ENCODE assay signal across 17 mouse cellular contexts in genomic region chr11:24745841-24746240, GRCm38 (mm10).
"Had no signal": no experiment of that assay in that cellular context is flagged by ENCODE, and none has a peak within 500 bp of the region (broad histone marks: within the 10 kb centered on the region; RNA-seq: fewer than 3 reads in every experiment).

No protein-coding gene starts in this region.

- H3K27ac ChIP-seq: left cerebral cortex, adult 2 months; liver, embryonic 13.5 days; neural tube, embryonic 12.5 days; neural tube, embryonic 15.5 days had no signal

- H3K27me3 ChIP-seq: liver, embryonic 13.5 days; neural tube, embryonic 12.5 days; neural tube, embryonic 15.5 days had no signal

- H3K9me3 ChIP-seq: liver, embryonic 13.5 days; neural tube, embryonic 12.5 days; neural tube, embryonic 15.5 days had no signal

- H3K36me3 ChIP-seq: liver, embryonic 13.5 days; neural tube, embryonic 12.5 days; neural tube, embryonic 15.5 days had no signal

- H3K4me3 ChIP-seq: left cerebral cortex, adult 2 months; liver, embryonic 13.5 days; neural tube, embryonic 12.5 days; neural tube, embryonic 15.5 days had no signal

- H3K4me1 ChIP-seq: liver, embryonic 13.5 days; neural tube, embryonic 12.5 days had no signal

- DNase-seq: kidney, postnatal 14 days; kidney, postnatal 4 days; layer of hippocampus, adult 9-11 months; layer of hippocampus, postnatal 36 days; liver, embryonic 13.5 days; lung, adult 2 months; lung, postnatal 14 days; lung, postnatal 4 days; midbrain, embryonic 14.5 days; retina, postnatal 1 day; right cerebral cortex, postnatal 25 days; spleen, adult 18-20 months; thymus, adult 18-20 months; thymus, postnatal 36 days had no signal
